Mouse (Mus musculus) kidney, adult 2 months (tissue): Measurements from ENCODE around the gene Rdh16. TPM values are rescaled to one million over a fixed set of nuclear protein-coding genes. Genes with fewer than 3 reads are reported as not detected.
"Not testable (repeated sequence)": the region's sequence is repeated elsewhere in the genome, so short reads cannot be mapped to it uniquely, and the experiment has no call there.

Experiments
- DNase-seq: peaks from one replicate; pipeline ENCODE4 v3.0.0; 2021
- H3K27ac ChIP-seq: fragments of 200-500 bp; 2 replicates; pipeline ENCODE4 v1.5.1; 2012; ENCODE audit warnings: low read depth, low read length, control low read depth, inconsistent platforms; ENCODE audit not compliant: insufficient read depth
- H3K27me3 ChIP-seq: fragments of 200-500 bp; replicated peaks from 2 replicates; pipeline ENCODE4 v1.6.1; 2012; ENCODE audit warnings: mild to moderate bottlenecking, moderate library complexity, low read length, inconsistent platforms; ENCODE audit not compliant: control insufficient read depth, insufficient read depth
- H3K36me3 ChIP-seq: fragments of 200-500 bp; 2 replicates; pipeline ENCODE4 v1.6.1; 2012; ENCODE audit warnings: mild to moderate bottlenecking, moderate library complexity, low read length, inconsistent platforms; ENCODE audit not compliant: control insufficient read depth, insufficient read depth
- H3K4me1 ChIP-seq: fragments of 200-500 bp; 2 replicates; pipeline ENCODE4 v1.6.1; 2011; ENCODE audit warnings: low read length; ENCODE audit not compliant: control insufficient read depth, insufficient read depth
- H3K4me3 ChIP-seq: fragments of 200-500 bp; 2 replicates; pipeline ENCODE4 v1.5.1; 2011; ENCODE audit warnings: mild to moderate bottlenecking, low read depth, low read length, control low read depth; ENCODE audit not compliant: insufficient read depth
- CTCF ChIP-seq: fragments of 200-500 bp; conservative IDR thresholded peaks from 2 replicates; pipeline ENCODE4 v1.5.1; 2011; ENCODE audit warnings: low read depth, mild to moderate bottlenecking, control low read depth, low read length, moderate library complexity, mixed read lengths; ENCODE audit not compliant: insufficient read depth, insufficient read length
- POLR2A ChIP-seq: fragments of 200-500 bp; IDR thresholded peaks from one replicate; pipeline ENCODE4 v1.6.1; 2011; ENCODE audit warnings: low read depth, low read length, control low read depth
- WGBS: fragments of 180-500 bp; shearing (Covaris S2); methylation state at CpG from one replicate; pipeline ENCODE4 v1.1.7; 2018; 5-methylcytosine and 5-hydroxymethylcytosine counted together
- polyA plus RNA-seq: library from polyadenylated mRNA; depleted of rRNA; stranded (reverse); fragments of >200 nt; gene quantifications from 2 replicates; pipeline ENCODE4 v1.2.3, GENCODE M21; 2012; rRNA removed

The Rdh16 gene
- polyA plus RNA-seq, 1 experiment: 67.5 TPM

DNA sequence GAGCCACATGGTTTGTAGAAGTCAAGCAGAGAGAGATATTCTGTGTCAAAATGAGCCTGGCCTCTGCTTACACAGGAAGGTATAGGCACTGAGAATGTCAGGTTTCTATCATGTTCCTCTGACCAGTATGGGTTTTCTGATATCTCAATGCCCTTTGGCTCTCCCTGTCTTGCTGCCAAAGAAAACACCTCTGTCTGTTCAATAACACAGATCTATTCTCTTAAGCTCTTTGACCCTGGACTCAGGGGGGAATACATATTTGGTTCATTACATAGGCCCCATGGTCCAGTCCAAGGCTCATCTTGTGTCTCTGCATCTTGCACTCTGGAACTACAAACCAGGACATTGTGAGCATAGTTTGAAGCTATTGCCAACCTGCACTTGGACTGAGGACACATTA lies 87.7 kb downstream of the Rdh16 start, which contains the start of gene Rdh7:
Rdh7 (minus strand) TSS at position 213 of the 400 bp plus-strand sequence.
- H3K4me3 ChIP-seq: no peak within 1 kb of the TSS
- H3K27ac ChIP-seq: peak within 1 kb of the TSS; percentile 96; the same call in 1 of the 2 replicates
- H3K27me3 ChIP-seq: no peaks in the 10 kb centered on the region
- TF ChIP-seq POLR2A (no peak), CTCF (no peak)
- DNase-seq: no peak
- no peaks in the 10 kb centered on the region for H3K36me3 ChIP-seq
- H3K4me1 ChIP-seq: peaks cover 18% of the 10 kb centered on the region; the same call in 1 of the 2 replicates

GRCm38 (mm10) chr10:127891481-127891880 lies 90.5 kb downstream of the Rdh16 start:
- no peak for DNase-seq
- Histone ChIP-seq H3K27me3 (no peaks in the 10 kb centered on the region), H3K4me1 (peaks cover 18% of the 10 kb centered on the region; the same call in 1 of the 2 replicates), H3K4me3 (no peak overlapping the region), H3K36me3 (no peaks in the 10 kb centered on the region), H3K27ac (no peak overlapping the region)
- 88% methylated on average over 1 of the region's 1 CpGs for WGBS
- TF ChIP-seq CTCF: no peak
- no peak for TF ChIP-seq POLR2A

- not testable (repeated sequence) for H3K4me3 ChIP-seq, H3K27me3 ChIP-seq, H3K4me1 ChIP-seq, H3K36me3 ChIP-seq
- peak; percentile 94 for DNase-seq
- H3K27ac ChIP-seq: peak overlapping the region; percentile 26; the same call in 1 of the 2 replicates
- 30% methylated on average over 5 of the region's 5 CpGs for WGBS
Observed at GRCm38 (mm10) chr10:127893163-127894022, 92.4 kb downstream of the Rdh16 start.

Other genes with a start within 250 kb of the Rdh16 start
- gene Lrp1, start 180.0 kb upstream of the Rdh16 start, polyA plus RNA-seq: 55.3 and 57.8 TPM in 2 replicates
- gene Stat6, start 158.2 kb upstream of the Rdh16 start, polyA plus RNA-seq: 70.2 and 72.1 TPM in 2 replicates
- 2.3 and 2.5 TPM in 2 replicates for gene Nemp1, start 134.3 kb upstream of the Rdh16 start, polyA plus RNA-seq
- 17.9 and 18.6 TPM in 2 replicates for gene Nab2, start 132.6 kb upstream of the Rdh16 start, polyA plus RNA-seq
- 0.06 and 0.18 TPM in 2 replicates for gene Myo1a, start 96.0 kb upstream of the Rdh16 start, polyA plus RNA-seq
- 0.26 TPM in 1 of 2 replicates, not detected in the other for gene Tac2, start 76.7 kb upstream of the Rdh16 start, polyA plus RNA-seq
- 7.2 and 7.3 TPM in 2 replicates for gene Zbtb39, start 61.6 kb upstream of the Rdh16 start, polyA plus RNA-seq
- 8.1 and 9.7 TPM in 2 replicates for gene Gpr182, start 49.4 kb upstream of the Rdh16 start, polyA plus RNA-seq
- gene Rdh1, start 41.4 kb upstream of the Rdh16 start, polyA plus RNA-seq: 1.1 and 1.3 TPM in 2 replicates
- 2.1 and 2.3 TPM in 2 replicates for gene Rdh16f1, start 41.4 kb upstream of the Rdh16 start, polyA plus RNA-seq
- gene Rdh9, start 24.8 kb upstream of the Rdh16 start, polyA plus RNA-seq: 0.10 and 0.13 TPM in 2 replicates
- 1.6 and 2.0 TPM in 2 replicates for gene Rdh19, start 48.8 kb downstream of the Rdh16 start, polyA plus RNA-seq
- 391 and 483 TPM in 2 replicates for gene Rdh16f2, start 65.3 kb downstream of the Rdh16 start, polyA plus RNA-seq
- gene Rdh7, start 87.7 kb downstream of the Rdh16 start, polyA plus RNA-seq: 0.20 and 0.31 TPM in 2 replicates
- 0.13 TPM in 1 of 2 replicates, not detected in the other for gene Sdr9c7, start 97.4 kb downstream of the Rdh16 start, polyA plus RNA-seq
- not detected in 2 replicates for gene Hsd17b6, start 206.5 kb downstream of the Rdh16 start, polyA plus RNA-seq
- gene Prim1, start 214.0 kb downstream of the Rdh16 start, polyA plus RNA-seq: 3.4 and 3.6 TPM in 2 replicates
- gene Naca, start 234.4 kb downstream of the Rdh16 start, polyA plus RNA-seq: 195 and 258 TPM in 2 replicates